Mouse (Mus musculus) myocyte (in vitro differentiated cells): ENCODE results near the gene Reg3b.

Experiments used
- CEBPB ChIP-seq: IDR thresholded peaks from 2 replicates; pipeline ENCODE4 v1.6.1; 2011; ENCODE audit warnings: mild to moderate bottlenecking, moderate library complexity; ENCODE audit not compliant: poor library complexity, insufficient read depth, severe bottlenecking
- MAX ChIP-seq: IDR thresholded peaks from one replicate; pipeline ENCODE4 v1.6.1; 2011; ENCODE audit warnings: low read depth, mild to moderate bottlenecking, control low read depth
- USF1 ChIP-seq: IDR thresholded peaks from one replicate; pipeline ENCODE4 v1.6.1; 2011; ENCODE audit warnings: low read depth, mild to moderate bottlenecking, control low read depth, moderate library complexity

DNA sequence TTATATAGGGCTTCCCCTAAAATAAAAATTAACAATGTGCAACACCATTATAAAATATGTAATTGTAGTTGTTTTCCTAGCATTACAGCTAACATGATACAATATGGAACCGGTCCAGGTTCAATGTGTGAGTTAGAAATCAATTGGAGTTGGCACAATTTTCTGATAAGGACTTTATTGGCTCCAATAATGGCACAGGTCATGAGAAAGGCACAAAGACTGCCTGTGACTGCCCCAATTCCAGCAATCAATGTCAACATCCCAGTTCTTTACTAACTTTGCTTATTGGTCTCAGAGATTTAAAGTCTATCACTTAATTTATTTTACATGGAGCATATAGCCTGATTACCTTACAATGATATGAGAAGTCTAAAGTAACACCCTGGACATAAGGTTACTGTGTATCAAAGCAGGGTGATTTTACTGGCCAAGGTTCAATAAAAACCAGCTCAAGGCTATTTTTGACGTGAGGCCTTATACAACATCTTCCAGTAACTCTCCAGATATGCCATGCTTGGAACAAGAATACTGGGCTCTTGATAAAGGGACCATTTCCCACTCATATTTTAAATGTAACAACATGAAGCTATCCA is 8.4 kb upstream of the Reg3b start:
- TF ChIP-seq MAX = no peak
- no peak for TF ChIP-seq CEBPB
- no peak for TF ChIP-seq USF1
